Mouse (Mus musculus) CD4-positive, CD25-positive, alpha-beta regulatory T cell, adult 2 months (primary cell): Measurements from ENCODE around the gene Slc37a3.

ENCODE experiments used
- DNase-seq: peaks from one replicate; pipeline ENCODE4 v3.0.0-alpha.2; 2012; ENCODE audit warnings: low read depth, low spot score

The Slc37a3 gene

GRCm38 (mm10) chr6:39379224-39379623, 1.7 kb upstream of the Slc37a3 start:
- DNase-seq = peak; percentile 85

- DNase-seq = peak; percentile 33
Measured at GRCm38 (mm10) chr6:39378161-39378835, 823 bp upstream of the Slc37a3 start.

GRCm38 (mm10) chr6:39376775-39377174, 700 bp downstream of the Slc37a3 start:
- DNase-seq = no peak

- DNase-seq = no peak
Measured at GRCm38 (mm10) chr6:39373301-39373955, 4.0 kb downstream of the Slc37a3 start.

- no peak for DNase-seq
Measured at GRCm38 (mm10) chr6:39372727-39373126, 4.7 kb downstream of the Slc37a3 start.

- DNase-seq = no peak
Measured at GRCm38 (mm10) chr6:39372042-39372441, 5.4 kb downstream of the Slc37a3 start.

- DNase-seq = no peak
Measured at GRCm38 (mm10) chr6:39369631-39370030, 7.8 kb downstream of the Slc37a3 start.

GRCm38 (mm10) chr6:39362684-39363083, 14.8 kb downstream of the Slc37a3 start:
- DNase-seq = no peak

- DNase-seq = peak; percentile 42
Measured at GRCm38 (mm10) chr6:39359207-39359606, 18.3 kb downstream of the Slc37a3 start.

- DNase-seq = no peak
Measured at GRCm38 (mm10) chr6:39348946-39349345, 28.5 kb downstream of the Slc37a3 start.

GRCm38 (mm10) chr6:39347880-39348814, 29.3 kb downstream of the Slc37a3 start:
- DNase-seq = peak; percentile 63

GRCm38 (mm10) chr6:39346991-39347501, 30.4 kb downstream of the Slc37a3 start:
- DNase-seq = peak; percentile 29

- no peak for DNase-seq
Measured at GRCm38 (mm10) chr6:39345430-39345829, 32.0 kb downstream of the Slc37a3 start.

GRCm38 (mm10) chr6:39344020-39344419, 33.5 kb downstream of the Slc37a3 start:
- DNase-seq = peak; percentile 92

GRCm38 (mm10) chr6:39341798-39342197, 35.7 kb downstream of the Slc37a3 start:
- no peak for DNase-seq

- DNase-seq = no peak
Measured at GRCm38 (mm10) chr6:39338359-39338758, 39.1 kb downstream of the Slc37a3 start.

GRCm38 (mm10) chr6:39334873-39335272, 42.6 kb downstream of the Slc37a3 start:
- peak; percentile 35 for DNase-seq

- peak; percentile 88 for DNase-seq
Measured at GRCm38 (mm10) chr6:39334224-39334623, 43.3 kb downstream of the Slc37a3 start.

- no peak for DNase-seq
Measured at GRCm38 (mm10) chr6:39331998-39332700, 45.3 kb downstream of the Slc37a3 start.

- DNase-seq = no peak
Measured at GRCm38 (mm10) chr6:39330981-39331380, 46.5 kb downstream of the Slc37a3 start.

GRCm38 (mm10) chr6:39320286-39320685, 57.2 kb downstream of the Slc37a3 start:
- DNase-seq = no peak
